Mouse (Mus musculus): Measurements from ENCODE around the gene Manba. TPM values are rescaled to one million over a fixed set of nuclear protein-coding genes. Genes with fewer than 3 reads are reported as not detected.

Gene Manba
- polyA plus RNA-seq (2012; fragmentation: generic; extraction: Trizol), result 1 to 10 TPM in 1 of 2 experiments, under 1 TPM in 1; 0.02 to 1.1 TPM

GRCm38 (mm10) chr3:135485128-135485899 lies at the start of gene Manba:
TSS of gene Manba (plus strand) at chr3:135485611.

GRCm38 (mm10) chr3:135437758-135438495 lies 47.5 kb upstream of the Manba start, which contains the start of gene Ube2d3:
TSS of gene Ube2d3 (plus strand) at chr3:135438149.

Other genes starting within 250 kb of the Manba start
- gene Bdh2, start 204.4 kb upstream of the Manba start, polyA plus RNA-seq (2012; fragmentation: generic; extraction: Trizol), result 10 to 100 TPM in 1 of 2 experiments, under 1 TPM in 1; 0.60 to 34.0 TPM
- gene Slc9b2, start 177.9 kb upstream of the Manba start, polyA plus RNA-seq (2012; fragmentation: generic; extraction: Trizol), result under 1 TPM in 1 of 2 experiments, not detected in 1; 0.05 TPM
- gene Slc9b1, start 137.6 kb upstream of the Manba start, polyA plus RNA-seq (2012; fragmentation: generic; extraction: Trizol), result not detected
- 1 to 10 TPM; 3.6 to 7.5 TPM for gene Cisd2, start 61.7 kb upstream of the Manba start, polyA plus RNA-seq (2012; fragmentation: generic; extraction: Trizol)
- 100 to 1,000 TPM in 1 of 2 experiments, 10 to 100 TPM in 1; 46.4 to 124 TPM for gene Ube2d3, start 47.5 kb upstream of the Manba start, polyA plus RNA-seq (2012; fragmentation: generic; extraction: Trizol)
- 10 to 100 TPM in 1 of 2 experiments, 1 to 10 TPM in 1; 6.9 to 51.2 TPM for gene Nfkb1, start 205.9 kb downstream of the Manba start, polyA plus RNA-seq (2012; fragmentation: generic; extraction: Trizol)